Mouse (Mus musculus): Measurements from ENCODE around the gene Tspyl4.

Gene Tspyl4

DNA sequence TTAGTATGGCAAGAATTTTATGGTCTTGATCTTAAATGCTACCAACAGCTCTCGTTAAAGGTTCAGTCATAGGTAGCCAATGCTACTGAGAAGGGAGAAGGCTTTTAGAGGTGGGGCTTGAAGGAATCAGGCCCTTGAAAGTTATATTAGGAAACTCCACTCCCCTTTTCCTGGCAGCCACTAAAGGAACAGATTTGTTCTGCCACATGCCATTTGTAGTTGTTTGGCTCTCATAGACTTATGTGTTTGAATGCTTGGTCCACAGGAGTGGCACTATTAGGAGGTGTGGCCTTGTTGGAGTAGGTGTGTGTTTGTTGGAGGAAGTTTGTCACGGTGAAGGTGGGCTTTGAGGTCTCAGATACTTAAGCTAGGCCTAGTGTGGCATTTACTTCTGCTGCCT lies 23.6 kb downstream of the Tspyl4 start:
- no peak for DNase-seq (ENCODE audit: low spot score)

DNA sequence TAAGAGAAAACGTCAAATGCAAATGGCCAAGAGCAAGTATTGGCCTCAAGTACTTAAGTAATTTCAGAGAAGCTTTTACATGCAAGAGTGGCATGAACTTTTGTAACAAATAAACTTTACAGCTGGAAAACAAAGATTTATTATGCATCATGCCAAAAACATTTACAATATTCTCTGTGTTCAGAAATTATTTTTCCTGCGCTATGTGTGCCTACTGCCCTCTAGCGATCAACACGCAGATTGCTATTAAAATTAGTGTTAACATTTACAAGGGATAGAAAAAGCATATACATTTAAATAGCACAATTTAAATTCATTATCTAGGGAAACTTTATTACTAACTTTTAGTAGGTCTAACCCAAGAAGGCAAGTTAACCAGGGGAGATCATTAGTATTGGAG lies 29.5 kb downstream of the Tspyl4 start:
- no peak for DNase-seq (ENCODE audit: low spot score)

DNA sequence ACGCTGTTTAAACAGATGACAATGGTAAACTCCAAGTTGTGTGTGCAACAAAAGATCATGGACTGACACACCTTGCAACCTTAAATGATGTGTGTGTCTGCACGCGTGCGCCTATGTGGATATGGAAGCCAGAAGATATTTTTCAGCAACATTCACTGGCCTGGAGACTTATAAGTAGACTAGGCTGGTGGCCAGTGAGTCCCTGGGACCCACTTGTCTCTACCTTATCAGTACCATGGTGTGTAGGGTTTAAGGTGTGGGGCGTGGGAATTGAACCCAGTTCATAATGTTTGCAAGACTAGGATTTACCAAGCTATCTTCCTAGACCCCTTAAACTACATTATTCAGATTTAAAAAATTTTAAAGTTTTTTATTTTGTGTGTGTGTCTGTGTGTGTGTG lies 29.9 kb downstream of the Tspyl4 start:
- DNase-seq (ENCODE audit: low spot score) = no peak

DNA sequence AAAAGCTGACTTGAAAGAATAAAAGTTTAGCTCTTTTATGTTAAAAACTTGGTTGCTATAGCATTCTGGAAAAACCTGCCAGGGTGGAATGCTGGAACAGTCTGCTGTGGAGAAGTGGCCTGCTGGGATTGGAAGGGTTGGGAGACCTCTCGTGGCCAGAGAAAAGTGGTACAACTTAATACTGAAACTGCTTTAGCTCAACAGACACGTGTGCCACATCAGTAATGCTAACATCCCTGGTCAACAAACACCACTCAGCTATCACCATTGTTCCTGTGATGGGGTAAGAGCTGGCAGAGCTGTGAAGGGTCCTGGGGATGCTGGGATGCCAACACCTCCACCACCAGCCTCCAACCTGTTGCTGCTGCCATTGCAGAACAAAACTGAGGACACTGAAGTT lies 31.1 kb downstream of the Tspyl4 start:
- no peak for DNase-seq (ENCODE audit: low spot score)

DNA sequence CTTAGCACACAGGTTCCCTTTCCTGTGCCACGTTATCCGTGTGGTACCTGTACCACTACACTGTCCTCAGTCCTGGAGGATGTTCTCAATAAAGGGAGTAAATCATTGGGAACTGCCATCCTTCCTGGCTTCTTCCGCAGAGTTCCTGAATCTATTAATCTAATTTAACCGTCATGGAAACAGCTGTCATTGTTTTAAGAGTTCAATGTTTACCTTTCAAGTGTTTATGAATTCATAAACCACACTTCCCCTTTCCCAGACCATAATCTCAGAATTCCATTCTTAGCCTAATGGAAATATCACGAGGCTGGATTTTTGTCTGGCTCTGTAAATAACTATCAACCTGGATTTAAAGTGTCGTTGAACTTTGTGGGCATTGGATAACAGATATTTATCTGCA lies 43.8 kb downstream of the Tspyl4 start:
- no peak for DNase-seq (ENCODE audit: low spot score)

DNA sequence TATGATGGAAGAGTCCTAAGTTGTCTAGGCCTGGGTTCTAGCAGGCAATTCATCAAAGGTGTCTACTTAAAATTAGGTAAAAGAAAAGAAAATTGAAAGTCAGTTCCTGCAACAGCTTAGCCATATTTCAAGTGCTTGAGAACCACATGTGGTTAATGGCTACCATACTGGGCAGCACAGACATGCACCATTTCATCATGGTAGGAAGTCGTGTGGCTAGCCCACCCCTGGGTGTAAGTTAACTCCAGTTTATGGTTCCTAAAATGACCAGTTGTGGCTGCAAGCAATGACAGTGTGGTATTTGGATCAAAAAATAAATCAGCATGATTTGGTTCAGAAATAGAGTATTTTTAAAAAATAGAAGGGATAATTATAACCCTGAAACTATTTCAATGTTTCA lies 44.6 kb downstream of the Tspyl4 start:
- DNase-seq (ENCODE audit: low spot score) = no peak
